Comparison of ENCODE assay signal across 18 mouse cellular contexts in genomic region chr4:106149471-106150048, GRCm38 (mm10).
DNase-seq lines count a peak whose midpoint lies in the region; ATAC-seq lines count a peak whose summit lies in the region.
"Had no signal": no experiment of that assay in that cellular context is flagged by ENCODE, and none has a peak within 500 bp of the region (broad histone marks: within the 10 kb centered on the region; RNA-seq: fewer than 3 reads in every experiment).

No protein-coding gene starts in this region.

- no peak overlapping the region for H3K4me2 ChIP-seq in embryonic facial prominence, embryonic 14.5 days (ENCODE audit: low read depth, low read length)
- no peak overlapping the region for H3K4me2 ChIP-seq in limb, embryonic 12.5 days
- H3K4me2 ChIP-seq: forebrain, embryonic 12.5 days; heart, embryonic 12.5 days; hindbrain, embryonic 15.5 days had no signal

- no peak overlapping the region for H3K4me3 ChIP-seq in embryonic facial prominence, embryonic 10.5 days
- no peak overlapping the region for H3K4me3 ChIP-seq in embryonic facial prominence, embryonic 14.5 days (ENCODE audit: low read depth, low read length)
- no peak overlapping the region for H3K4me3 ChIP-seq in limb, embryonic 12.5 days (replicated peaks)
- H3K4me3 ChIP-seq: forebrain, embryonic 12.5 days; heart, embryonic 12.5 days; hindbrain, embryonic 10.5 days; hindbrain, embryonic 15.5 days had no signal

- H3K9ac ChIP-seq in embryonic facial prominence, embryonic 14.5 days (ENCODE audit: low read depth, low read length), result no peak overlapping the region
- H3K9ac ChIP-seq in limb, embryonic 12.5 days (replicated peaks), result no peak overlapping the region
- H3K9ac ChIP-seq: forebrain, embryonic 12.5 days; heart, embryonic 12.5 days; hindbrain, embryonic 15.5 days had no signal

- peak overlapping the region; percentile 54; the same call in 1 of the 2 replicates for H3K27ac ChIP-seq in embryonic facial prominence, embryonic 10.5 days (replicated peaks)
- peak overlapping the region; percentile 68 for H3K27ac ChIP-seq in embryonic facial prominence, embryonic 14.5 days (replicated peaks; ENCODE audit: low read depth, low read length)
- H3K27ac ChIP-seq in limb, embryonic 12.5 days, result peak overlapping the region; percentile 72
- H3K27ac ChIP-seq: forebrain, embryonic 12.5 days; hindbrain, embryonic 10.5 days; hindbrain, embryonic 15.5 days had no signal

- WGBS in embryonic facial prominence, embryonic 10.5 days, result 68% methylated on average over 7 of the region's 7 CpGs
- WGBS in embryonic facial prominence, embryonic 14.5 days, result 37% methylated on average over 7 of the region's 7 CpGs
- WGBS in limb, embryonic 12.5 days, result 53% methylated on average over 7 of the region's 7 CpGs

- DNase-seq in NIH3T3 (ENCODE audit: low read depth), result peak; percentile 50
- DNase-seq in embryonic facial prominence, embryonic 10.5 days (ENCODE audit: low spot score), result no peak
- peak; percentile 87 for DNase-seq in embryonic facial prominence, embryonic 14.5 days (ENCODE audit: low spot score)
- no peak for DNase-seq in adrenal gland, adult 8-10 months
- no peak for DNase-seq in adrenal gland, adult (ENCODE audit: inconsistent age in 2 of 2, low spot score in 1 of 2)
- DNase-seq in left cerebral cortex, postnatal 36 days (ENCODE audit: low spot score in 2 of 2), result no peak
- DNase-seq: adrenal gland, postnatal 25 days; cerebellum, adult 18-20 months; cerebellum, adult 9-11 months; cerebellum, postnatal 36 days; gastrocnemius, postnatal 14 days had no signal

- H3K4me1 ChIP-seq in embryonic facial prominence, embryonic 10.5 days, result peaks cover 23% of the 10 kb centered on the region
- H3K4me1 ChIP-seq in embryonic facial prominence, embryonic 14.5 days (ENCODE audit: control insufficient read depth, insufficient read depth, low read length), result peaks cover 15% of the 10 kb centered on the region
- H3K4me1 ChIP-seq in limb, embryonic 12.5 days (replicated peaks), result peaks cover 23% of the 10 kb centered on the region
- H3K4me1 ChIP-seq: heart, embryonic 12.5 days; hindbrain, embryonic 10.5 days; hindbrain, embryonic 15.5 days had no signal

- intact Hi-C loops in left cerebral cortex, postnatal 36 days (cut with DNase I), result no loop called here

- H3K36me3 ChIP-seq in embryonic facial prominence, embryonic 10.5 days (replicated peaks), result no peaks in the 10 kb centered on the region
- no peaks in the 10 kb centered on the region for H3K36me3 ChIP-seq in embryonic facial prominence, embryonic 14.5 days (ENCODE audit: control insufficient read depth, insufficient read depth, low read length)
- no peaks in the 10 kb centered on the region for H3K36me3 ChIP-seq in limb, embryonic 12.5 days
- H3K36me3 ChIP-seq: forebrain, embryonic 12.5 days; heart, embryonic 12.5 days; hindbrain, embryonic 10.5 days; hindbrain, embryonic 15.5 days had no signal

- no peaks in the 10 kb centered on the region for H3K27me3 ChIP-seq in embryonic facial prominence, embryonic 10.5 days (replicated peaks; ENCODE audit: low read depth, poor library complexity, severe bottlenecking)
- no peaks in the 10 kb centered on the region for H3K27me3 ChIP-seq in embryonic facial prominence, embryonic 14.5 days (replicated peaks; ENCODE audit: control insufficient read depth, insufficient read depth, low read length)
- H3K27me3 ChIP-seq in limb, embryonic 12.5 days, result 0 out of 2 replicates have a peak, but pooled peaks cover 5% of the 10 kb centered on the region
- H3K27me3 ChIP-seq: forebrain, embryonic 12.5 days; heart, embryonic 12.5 days; hindbrain, embryonic 15.5 days had no signal

- no peaks in the 10 kb centered on the region for H3K9me3 ChIP-seq in embryonic facial prominence, embryonic 10.5 days
- no peaks in the 10 kb centered on the region for H3K9me3 ChIP-seq in embryonic facial prominence, embryonic 14.5 days (ENCODE audit: control insufficient read depth, low read length)
- H3K9me3 ChIP-seq in limb, embryonic 12.5 days, result peaks cover 12% of the 10 kb centered on the region
- H3K9me3 ChIP-seq: forebrain, embryonic 12.5 days; hindbrain, embryonic 10.5 days; hindbrain, embryonic 15.5 days had no signal

- ATAC-seq in embryonic facial prominence, embryonic 14.5 days (ENCODE audit: low read depth), result peak; percentile 42; the same call in 1 of the 2 replicates
- no peak for ATAC-seq in limb, embryonic 12.5 days (ENCODE audit: insufficient number of reproducible peaks, insufficient read depth, low FRiP score, low TSS enrichment, low read depth)
- ATAC-seq: forebrain, embryonic 16.5 days; intestine, embryonic 16.5 days had no signal

Comparison
In these comparisons a context has a peak if more than half of its experiments do, and no peak if none do; other contexts are left out.
1. DNase-seq: peak in NIH3T3 (single experiment) and embryonic facial prominence, embryonic 14.5 days (single experiment); none in embryonic facial prominence, embryonic 10.5 days (single experiment), adrenal gland, adult 8-10 months (single experiment), adrenal gland, adult (0 of 2) and left cerebral cortex, postnatal 36 days (0 of 2).
2. Peak in every context shown above with its lines, with median percentiles within 50 percentile points of each other: H3K27ac ChIP-seq.